Mouse (Mus musculus): ENCODE results near the gene Rapgef4. TPM values are rescaled to one million over a fixed set of nuclear protein-coding genes. Genes with fewer than 3 reads are reported as not detected.

Gene Rapgef4
- 192 and 200 TPM in 2 replicates for polyA plus RNA-seq (2012; rRNA removed)

DNA sequence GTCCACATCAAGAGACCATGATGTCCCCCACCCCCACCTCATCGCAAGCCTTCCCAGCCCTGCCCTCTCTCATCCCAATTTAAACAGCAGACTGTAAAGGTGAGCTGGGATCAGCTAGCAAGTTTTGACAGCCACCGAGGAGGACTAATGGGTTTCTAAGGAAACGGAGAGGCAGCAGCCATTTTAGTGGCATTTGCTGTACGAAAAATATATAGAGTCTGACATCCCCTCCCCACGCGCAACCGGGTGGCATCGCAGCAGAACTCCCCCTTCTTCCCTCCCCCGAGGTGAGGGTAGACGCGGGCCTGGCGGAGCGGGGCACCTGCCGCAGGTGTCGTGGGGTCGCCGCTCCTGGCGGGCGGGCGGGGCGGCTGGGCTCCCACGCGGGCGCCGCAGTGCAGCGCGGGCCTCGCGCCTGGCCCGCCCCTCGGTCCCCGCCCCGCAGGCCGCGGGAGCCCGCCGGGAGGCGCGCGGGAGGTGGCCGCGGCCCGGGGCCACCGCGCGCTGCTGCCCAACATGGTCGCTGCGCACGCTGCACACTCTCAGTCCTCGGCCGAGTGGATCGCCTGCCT lies at the start of gene Rapgef4:
Gene Rapgef4 (plus strand): TSS at position 470 of the 572 bp plus-strand sequence.
- peak within 1 kb of the TSS; percentile 78 for H3K4me3 ChIP-seq (replicated peaks; ENCODE audit: insufficient read depth, low read depth, low read length)
- WGBS: under 1% methylated on average over 52 of the region's 52 CpGs
- peak within 1 kb of the TSS; percentile 99 for H3K27ac ChIP-seq (ENCODE audit: insufficient read depth, low read length)
- H3K4me1 ChIP-seq (ENCODE audit: control insufficient read depth, insufficient read depth, low read length): peaks cover 12% of the 10 kb centered on the region
- H3K27me3 ChIP-seq (ENCODE audit: control insufficient read depth, insufficient read depth, low read length): no peaks in the 10 kb centered on the region
- no peak for TF ChIP-seq CTCF (IDR thresholded peaks at IDR 0.05; ENCODE audit: borderline replicate concordance, insufficient read depth, low read depth, low read length)
- TF ChIP-seq POLR2A (IDR thresholded peaks at IDR 0.05; ENCODE audit: borderline replicate concordance, insufficient read depth, low read length): peak; percentile 48
- DNase-seq: peak; percentile 53 to 69

DNA sequence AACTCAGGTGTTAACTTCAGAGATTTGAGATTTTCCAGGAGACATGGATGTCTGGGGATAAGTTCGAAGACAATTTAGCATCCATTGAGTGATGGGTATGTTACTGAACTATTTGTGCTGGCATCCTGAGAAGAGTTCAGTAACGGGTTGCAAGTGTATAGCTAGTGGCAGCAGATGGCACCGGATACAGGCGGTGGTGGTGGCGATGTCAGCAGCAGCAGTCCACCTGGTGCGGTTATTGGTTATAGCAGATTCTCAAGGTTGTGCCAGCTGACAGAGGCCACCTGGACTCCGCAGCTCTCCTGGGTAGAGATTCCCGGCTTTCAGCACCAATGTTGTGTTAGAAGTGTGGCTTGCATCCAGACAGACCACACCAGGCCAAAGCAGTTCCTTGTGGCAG lies 47.0 kb upstream of the Rapgef4 start:
- TF ChIP-seq CTCF (IDR thresholded peaks at IDR 0.05; ENCODE audit: borderline replicate concordance, insufficient read depth, low read depth, low read length) (no peak), POLR2A (IDR thresholded peaks at IDR 0.05; ENCODE audit: borderline replicate concordance, insufficient read depth, low read length) (no peak)
- Histone ChIP-seq H3K4me1 (ENCODE audit: control insufficient read depth, insufficient read depth, low read length) (no peaks in the 10 kb centered on the region), H3K4me3 (replicated peaks; ENCODE audit: insufficient read depth, low read depth, low read length) (no peak overlapping the region), H3K27ac (ENCODE audit: insufficient read depth, low read length) (no peak overlapping the region), H3K27me3 (ENCODE audit: control insufficient read depth, insufficient read depth, low read length) (no peaks in the 10 kb centered on the region)
- WGBS: 45% methylated on average over 8 of the region's 8 CpGs
- DNase-seq: no peak

DNA sequence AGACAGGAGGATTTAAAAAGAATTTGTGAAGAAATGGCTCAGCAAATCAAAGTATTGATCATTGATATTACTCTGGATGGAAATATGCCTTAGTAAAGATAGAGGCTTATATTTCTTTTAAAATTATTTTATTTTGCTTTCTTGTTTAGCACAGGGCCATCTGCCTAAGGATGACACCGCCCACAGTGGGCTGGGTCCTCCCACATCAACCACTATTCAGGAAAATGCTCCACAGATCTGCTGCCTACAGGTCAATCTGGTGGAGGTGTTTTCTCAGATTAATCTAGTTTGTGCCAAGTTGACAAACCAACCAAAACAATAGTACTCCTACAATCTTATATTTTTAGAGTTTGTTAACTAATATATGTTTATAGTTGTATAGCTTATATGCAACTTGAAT lies 44.3 kb upstream of the Rapgef4 start:
- TF ChIP-seq POLR2A (IDR thresholded peaks at IDR 0.05; ENCODE audit: borderline replicate concordance, insufficient read depth, low read length) (no peak), CTCF (IDR thresholded peaks at IDR 0.05; ENCODE audit: borderline replicate concordance, insufficient read depth, low read depth, low read length) (no peak)
- Histone ChIP-seq H3K27me3 (ENCODE audit: control insufficient read depth, insufficient read depth, low read length) (no peaks in the 10 kb centered on the region), H3K4me1 (ENCODE audit: control insufficient read depth, insufficient read depth, low read length) (no peaks in the 10 kb centered on the region), H3K27ac (ENCODE audit: insufficient read depth, low read length) (no peak overlapping the region), H3K4me3 (replicated peaks; ENCODE audit: insufficient read depth, low read depth, low read length) (no peak overlapping the region)
- 92% methylated on average over 1 of the region's 1 CpGs for WGBS
- no peak for DNase-seq

DNA sequence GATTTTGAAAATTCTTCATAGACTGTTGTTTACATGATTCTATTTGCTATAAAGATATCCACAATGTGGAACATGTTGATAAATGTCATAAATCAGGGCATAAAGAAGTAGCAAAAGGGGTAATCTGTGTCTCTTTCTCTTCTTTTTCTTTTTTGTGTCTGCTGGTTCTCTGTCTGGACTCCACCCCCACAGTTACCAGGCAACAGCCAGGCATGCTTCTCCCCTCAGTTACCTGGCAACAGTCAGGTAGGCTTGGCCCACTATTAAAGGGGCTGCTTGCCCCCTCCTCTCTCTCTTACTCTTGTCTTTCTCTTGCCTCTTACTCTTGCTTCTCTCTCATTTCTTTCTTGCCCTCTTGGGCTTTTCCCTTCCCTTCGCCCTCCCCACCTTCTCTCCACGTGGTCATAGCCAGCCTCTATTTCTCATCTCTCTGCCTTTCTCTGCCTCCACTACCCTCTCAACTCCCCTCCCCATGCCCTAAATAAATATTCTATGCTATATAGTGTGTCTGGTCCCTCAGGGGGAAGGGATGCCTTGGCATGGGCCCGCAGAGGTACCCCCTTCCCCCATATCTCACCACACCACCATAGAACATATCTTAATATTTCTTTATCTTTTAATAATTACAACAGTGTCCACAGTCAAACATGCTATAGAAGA lies 43.3 kb upstream of the Rapgef4 start:
- WGBS: 83% methylated on average over 3 of the region's 3 CpGs
- Histone ChIP-seq H3K4me3 (replicated peaks; ENCODE audit: insufficient read depth, low read depth, low read length) (no peak overlapping the region), H3K27me3 (ENCODE audit: control insufficient read depth, insufficient read depth, low read length) (no peaks in the 10 kb centered on the region), H3K4me1 (ENCODE audit: control insufficient read depth, insufficient read depth, low read length) (no peaks in the 10 kb centered on the region), H3K27ac (ENCODE audit: insufficient read depth, low read length) (no peak overlapping the region)
- TF ChIP-seq CTCF (IDR thresholded peaks at IDR 0.05; ENCODE audit: borderline replicate concordance, insufficient read depth, low read depth, low read length) (no peak), POLR2A (IDR thresholded peaks at IDR 0.05; ENCODE audit: borderline replicate concordance, insufficient read depth, low read length) (no peak)
- DNase-seq: no peak

DNA sequence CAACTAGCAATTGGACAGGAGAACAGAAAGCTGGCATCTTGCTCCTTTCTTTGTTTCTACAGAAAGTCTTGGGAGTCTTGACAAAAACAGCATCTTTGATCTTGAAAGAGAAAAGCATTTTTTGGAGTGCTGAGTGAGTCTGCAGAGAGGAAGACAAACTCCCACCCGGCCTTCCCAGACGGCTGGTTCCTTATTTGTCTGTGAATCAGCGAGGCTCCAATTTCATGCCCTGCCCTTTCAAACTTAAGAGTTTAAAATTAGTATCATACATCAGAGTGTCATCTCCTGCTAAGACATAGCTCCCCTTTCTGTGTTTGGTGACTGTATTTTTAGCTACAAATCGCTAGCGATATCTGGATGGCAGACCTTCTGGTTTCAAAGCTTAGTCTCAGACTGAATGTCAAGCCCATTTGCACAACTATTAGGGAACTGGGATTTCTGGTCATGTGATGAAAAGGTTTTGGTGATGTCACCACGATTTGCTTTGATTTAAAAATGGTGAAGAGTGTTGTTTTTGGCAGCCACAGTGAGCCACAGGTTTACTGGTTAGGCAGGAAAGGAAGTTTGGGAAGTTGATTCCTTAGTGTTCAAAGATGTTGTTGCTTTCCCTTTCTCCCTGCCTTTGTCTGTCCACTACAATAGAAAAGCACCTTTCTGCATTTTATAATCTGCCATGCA lies 42.2 kb upstream of the Rapgef4 start:
- Histone ChIP-seq H3K27ac (ENCODE audit: insufficient read depth, low read length) (no peak overlapping the region), H3K4me1 (ENCODE audit: control insufficient read depth, insufficient read depth, low read length) (no peaks in the 10 kb centered on the region), H3K27me3 (ENCODE audit: control insufficient read depth, insufficient read depth, low read length) (no peaks in the 10 kb centered on the region), H3K4me3 (replicated peaks; ENCODE audit: insufficient read depth, low read depth, low read length) (no peak overlapping the region)
- WGBS: 58% methylated on average over 6 of the region's 6 CpGs
- no peak for DNase-seq
- no peak for TF ChIP-seq POLR2A (IDR thresholded peaks at IDR 0.05; ENCODE audit: borderline replicate concordance, insufficient read depth, low read length)
- no peak for TF ChIP-seq CTCF (IDR thresholded peaks at IDR 0.05; ENCODE audit: borderline replicate concordance, insufficient read depth, low read depth, low read length)

DNA sequence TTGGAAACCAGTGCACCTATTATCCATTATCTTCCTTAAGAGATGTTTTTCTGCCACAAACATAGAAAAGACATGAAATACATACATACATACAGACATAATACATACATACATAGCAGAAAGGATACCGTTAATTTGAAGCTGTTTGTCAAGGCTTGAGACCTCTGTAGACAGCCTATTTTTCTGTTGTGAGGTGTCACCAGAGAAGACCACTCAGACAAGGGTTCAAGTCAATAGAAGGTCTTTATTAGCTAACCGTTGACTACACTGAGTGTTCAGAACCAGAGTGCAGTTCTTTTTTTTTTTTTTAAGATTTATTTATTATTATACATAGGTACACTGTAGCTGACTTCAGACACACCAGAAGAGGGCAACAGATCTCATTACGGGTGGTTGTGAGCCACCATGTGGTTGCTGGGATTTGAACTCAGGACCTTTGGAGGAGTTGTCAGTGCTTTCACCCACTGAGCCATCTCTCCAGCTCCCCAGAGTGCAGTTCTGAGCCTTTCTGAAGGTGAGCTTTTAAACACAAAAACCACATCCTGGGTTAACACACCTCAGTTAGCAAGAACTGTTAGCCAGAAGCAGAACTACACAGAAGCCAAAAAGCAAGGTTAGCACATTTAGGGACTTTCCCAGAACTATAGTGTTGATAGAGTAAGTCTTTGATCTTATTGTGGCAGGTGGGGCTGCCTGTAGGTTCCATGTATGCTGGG lies 39.9 kb upstream of the Rapgef4 start:
- H3K27ac ChIP-seq (ENCODE audit: insufficient read depth, low read length): no peak overlapping the region
- no peaks in the 10 kb centered on the region for H3K4me1 ChIP-seq (ENCODE audit: control insufficient read depth, insufficient read depth, low read length)
- WGBS: 95% methylated on average over 3 of the region's 3 CpGs
- H3K4me3 ChIP-seq (replicated peaks; ENCODE audit: insufficient read depth, low read depth, low read length): no peak overlapping the region
- no peak for TF ChIP-seq CTCF (IDR thresholded peaks at IDR 0.05; ENCODE audit: borderline replicate concordance, insufficient read depth, low read depth, low read length)
- no peak for TF ChIP-seq POLR2A (IDR thresholded peaks at IDR 0.05; ENCODE audit: borderline replicate concordance, insufficient read depth, low read length)
- no peaks in the 10 kb centered on the region for H3K27me3 ChIP-seq (ENCODE audit: control insufficient read depth, insufficient read depth, low read length)
- no peak for DNase-seq

DNA sequence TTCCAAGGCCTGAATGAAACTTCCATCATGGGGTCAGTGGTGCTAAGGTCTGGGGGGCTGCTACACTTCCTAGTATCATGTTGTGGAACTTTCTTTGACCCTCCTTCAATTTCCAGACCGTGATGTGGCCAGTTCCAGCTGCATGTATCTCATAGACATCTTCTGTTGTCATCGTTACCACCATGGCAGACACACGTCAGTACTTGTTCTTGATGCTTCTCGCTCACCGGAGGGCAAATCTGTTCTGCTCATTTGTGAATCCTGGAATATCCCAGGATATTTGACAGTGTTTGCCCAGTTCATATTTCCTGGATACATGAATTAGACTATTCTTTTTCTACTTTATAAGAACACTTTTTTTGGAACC lies 39.3 kb upstream of the Rapgef4 start:
- no peak for DNase-seq
- TF ChIP-seq CTCF (IDR thresholded peaks at IDR 0.05; ENCODE audit: borderline replicate concordance, insufficient read depth, low read depth, low read length): no peak
- no peak for TF ChIP-seq POLR2A (IDR thresholded peaks at IDR 0.05; ENCODE audit: borderline replicate concordance, insufficient read depth, low read length)
- H3K4me1 ChIP-seq (ENCODE audit: control insufficient read depth, insufficient read depth, low read length): no peaks in the 10 kb centered on the region
- 93% methylated on average over 5 of the region's 5 CpGs for WGBS
- no peaks in the 10 kb centered on the region for H3K27me3 ChIP-seq (ENCODE audit: control insufficient read depth, insufficient read depth, low read length)
- H3K4me3 ChIP-seq (replicated peaks; ENCODE audit: insufficient read depth, low read depth, low read length): no peak overlapping the region
- no peak overlapping the region for H3K27ac ChIP-seq (ENCODE audit: insufficient read depth, low read length)
